Mouse (Mus musculus) frontal cortex, postnatal 10 days (tissue): Measurements from ENCODE around the gene Vps29.

Experiments used
- DNase-seq, 2 experiments: peaks; one replicate each; pipeline ENCODE4 v3.0.0; 2022; ENCODE audit warnings: low spot score in 2 of 2, mixed read lengths in 1 of 2

Vps29 gene

DNA sequence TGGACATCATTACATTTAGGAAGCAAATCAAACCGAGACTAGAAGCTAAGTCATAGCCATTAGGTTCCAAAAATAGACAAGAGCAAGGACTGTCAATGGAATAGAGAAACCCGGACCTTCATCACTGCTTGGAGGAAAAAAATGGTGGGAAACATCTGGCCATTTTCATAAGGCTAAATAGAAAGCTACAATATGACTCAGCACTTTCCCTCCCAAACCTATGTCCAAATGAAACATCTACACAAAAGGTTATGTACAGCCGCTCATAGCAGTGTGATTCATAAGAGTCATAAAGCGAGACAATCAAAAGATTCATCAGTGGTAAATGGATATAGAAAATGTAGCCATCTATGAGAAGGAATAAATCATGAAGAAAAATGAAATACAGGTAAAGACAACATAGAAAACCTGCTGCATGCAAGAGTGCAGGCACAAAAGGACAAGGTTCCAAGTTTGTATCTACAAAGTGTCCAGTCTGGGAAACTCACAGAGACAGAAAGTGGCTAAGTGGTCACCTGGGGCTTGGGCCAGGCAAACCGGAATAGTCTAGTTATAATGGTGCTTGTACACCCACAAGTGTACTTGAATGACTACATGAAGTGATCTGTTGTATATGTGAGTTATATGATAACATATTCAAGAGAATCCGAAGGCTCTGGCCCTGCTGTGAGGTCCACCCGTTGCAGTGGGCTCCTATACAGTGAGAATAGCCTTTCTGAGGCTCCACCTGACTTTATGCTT lies 17.4 kb upstream of the Vps29 start:
- no peak for DNase-seq

DNA sequence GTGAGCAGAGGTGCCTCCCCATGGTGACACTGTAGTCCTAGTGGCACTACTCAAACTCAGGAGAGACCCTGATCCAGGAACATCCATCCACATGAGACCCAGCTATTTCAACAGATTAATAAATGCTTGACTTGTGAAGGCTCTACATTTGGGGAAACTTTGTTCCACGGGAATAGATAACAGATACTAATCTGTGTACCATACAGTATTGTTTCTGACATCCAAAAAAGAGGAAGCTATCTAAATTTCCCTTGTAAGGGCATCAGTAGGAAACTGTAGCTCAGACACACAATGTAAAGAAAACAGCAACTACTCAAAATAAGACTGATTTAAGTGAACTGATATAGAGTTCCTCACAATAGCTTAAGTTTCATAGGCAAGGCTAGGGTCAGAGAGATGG lies 11.3 kb upstream of the Vps29 start:
- DNase-seq: no peak

GRCm38 (mm10) chr5:122343768-122344167 lies 10.4 kb upstream of the Vps29 start:
- DNase-seq: no peak

DNA sequence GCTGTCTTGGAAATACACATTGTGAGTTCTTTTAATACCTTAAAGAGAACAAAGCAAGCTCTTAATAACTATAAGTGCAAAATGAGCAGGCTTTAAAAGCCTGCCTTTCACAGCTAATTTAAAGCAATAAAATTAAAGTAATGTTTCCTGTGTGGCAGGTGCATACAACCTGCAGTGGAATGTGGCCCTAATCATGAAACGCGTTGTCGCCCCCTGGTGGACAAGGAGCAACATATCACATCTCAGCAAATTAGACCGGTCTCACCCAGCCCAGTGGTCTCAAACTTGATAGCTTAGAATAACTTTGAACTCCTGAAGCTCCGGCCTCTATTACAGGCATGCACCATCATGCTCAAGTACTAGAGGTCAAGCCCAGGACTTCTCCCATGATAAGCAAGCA lies 9.9 kb upstream of the Vps29 start:
- DNase-seq: peak in 1 of 2 experiments; percentile 66

DNA sequence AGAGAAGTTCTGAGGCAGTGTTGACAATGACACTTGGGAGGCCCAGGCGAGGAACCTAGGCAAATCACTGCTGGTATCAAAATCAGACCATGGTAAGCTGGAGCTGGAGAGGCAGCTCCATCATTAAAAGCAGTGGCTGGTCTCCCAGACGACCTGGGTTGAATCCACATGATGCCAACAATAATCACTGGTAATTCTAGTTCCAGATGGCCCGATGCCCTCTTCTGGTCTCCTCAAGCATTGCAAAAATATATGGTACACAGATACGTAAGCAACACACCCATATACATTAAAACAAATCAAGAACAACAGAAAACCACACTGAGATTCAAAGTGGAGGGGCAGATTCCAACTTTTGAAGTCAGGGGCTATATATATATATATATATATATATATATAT lies 8.4 kb upstream of the Vps29 start:
- no peak for DNase-seq

GRCm38 (mm10) chr5:122354492-122355067 lies 411 bp downstream of the Vps29 start:
- DNase-seq: no peak

- no peak for DNase-seq
Measured at GRCm38 (mm10) chr5:122371591-122372191, 17.5 kb downstream of the Vps29 start, which contains the start of gene Gpn3. Gpn3 (plus strand) TSS chr5:122371876.

- peak; percentile 98 to 99 for DNase-seq
Measured at GRCm38 (mm10) chr5:122372192-122372769, 18.1 kb downstream of the Vps29 start, which contains the start of gene Fam216a. Fam216a (minus strand) TSS chr5:122372364.

GRCm38 (mm10) chr5:122372878-122373277 lies 18.7 kb downstream of the Vps29 start:
- no peak for DNase-seq

DNA sequence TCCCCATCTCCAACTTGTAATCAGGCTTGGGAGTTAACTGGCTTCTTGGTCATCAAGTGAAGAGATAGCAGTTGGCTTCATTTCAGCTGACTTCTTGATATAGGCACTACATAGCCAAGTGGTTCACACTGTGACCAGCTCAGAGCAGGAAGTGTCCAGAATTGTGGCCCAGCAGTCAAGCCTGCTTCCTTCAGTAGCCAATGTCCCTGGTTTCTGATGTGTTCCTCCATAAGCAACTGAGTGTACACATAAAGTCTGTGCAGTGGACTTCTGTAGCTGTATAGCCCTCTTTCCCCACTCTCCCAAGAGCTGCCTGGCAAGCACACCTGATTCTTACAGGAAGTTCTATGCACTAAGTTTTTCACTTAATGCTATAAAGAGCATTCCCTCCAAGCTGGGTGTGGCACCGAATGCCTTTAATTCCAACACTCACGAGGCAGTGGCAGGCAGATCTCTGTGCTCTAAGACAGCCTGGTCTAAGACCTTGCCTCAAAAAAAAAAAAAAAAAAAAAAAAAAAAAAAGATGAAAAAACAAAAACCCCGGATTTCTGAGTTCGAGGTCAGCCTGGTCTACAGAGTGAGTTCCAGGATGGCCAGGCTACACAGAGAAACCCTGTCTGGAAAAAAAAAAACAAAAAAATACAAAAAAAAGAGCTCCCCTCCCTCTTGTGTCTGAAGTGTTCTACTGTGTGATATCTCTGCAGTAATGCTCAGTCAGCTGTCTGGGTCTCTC lies 23.1 kb downstream of the Vps29 start:
- no peak for DNase-seq

DNA sequence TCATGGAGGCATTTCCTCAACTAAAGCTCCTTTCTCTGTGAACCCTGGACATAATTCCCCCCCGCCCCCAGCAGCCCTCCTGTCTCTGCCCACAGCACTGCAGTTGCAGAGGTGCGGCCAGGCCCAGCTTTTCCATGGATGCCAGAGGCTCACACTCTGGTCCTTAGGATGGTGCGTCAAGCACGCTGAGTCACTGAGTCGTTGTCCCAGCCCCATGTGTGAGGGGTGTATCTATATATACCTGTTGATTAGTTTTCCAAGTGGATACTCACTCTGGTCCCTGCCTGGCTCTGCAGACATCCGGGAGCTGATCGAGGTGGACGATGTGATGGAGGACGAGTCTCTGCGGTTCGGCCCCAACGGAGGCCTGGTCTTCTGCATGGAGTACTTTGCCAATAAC lies 24.0 kb downstream of the Vps29 start:
- DNase-seq: no peak

- DNase-seq: peak; percentile 71 to 79
Measured at GRCm38 (mm10) chr5:122379374-122380155, 25.4 kb downstream of the Vps29 start.

DNA sequence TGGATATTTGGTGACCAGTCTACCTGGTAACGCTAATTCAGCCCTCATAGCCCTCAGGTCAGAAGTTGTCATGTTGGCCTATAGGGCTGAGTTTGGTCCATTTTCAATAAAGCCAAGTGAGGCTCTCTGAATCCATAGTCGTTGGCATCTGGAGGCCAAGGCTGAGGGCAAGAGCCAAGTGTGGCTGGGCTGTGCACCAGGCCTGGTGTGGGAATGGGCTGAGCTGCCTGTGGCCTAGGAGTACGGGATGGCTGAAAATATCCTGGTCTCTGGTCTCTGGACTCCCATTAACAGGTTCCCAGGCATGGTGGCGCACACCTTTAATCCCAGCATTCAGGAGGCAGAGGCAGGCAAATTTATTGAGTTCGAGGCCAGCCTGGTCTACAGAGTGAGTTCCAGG lies 35.8 kb downstream of the Vps29 start:
- no peak for DNase-seq

DNA sequence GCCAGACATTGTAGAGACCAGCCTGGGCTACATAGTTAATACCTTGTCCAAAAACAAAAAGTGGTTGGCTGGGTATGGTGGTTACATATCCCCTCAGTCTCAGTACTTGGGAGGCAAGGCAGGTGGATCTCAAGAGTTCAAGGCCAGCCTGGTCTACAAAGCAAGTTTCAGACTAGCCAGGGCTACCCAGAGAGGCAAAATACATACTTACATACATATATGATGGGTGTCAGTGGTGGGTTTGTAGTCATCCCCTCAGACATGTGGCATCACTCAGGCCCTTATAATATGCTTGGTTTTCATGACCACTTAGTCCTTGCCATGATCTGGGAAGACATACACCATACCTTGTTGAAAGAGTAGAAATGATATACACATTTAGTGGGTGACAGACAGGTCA lies 36.5 kb downstream of the Vps29 start:
- DNase-seq: no peak

- DNase-seq: no peak
Measured at GRCm38 (mm10) chr5:122391178-122391785, 37.1 kb downstream of the Vps29 start.

GRCm38 (mm10) chr5:122391786-122392180 lies 37.6 kb downstream of the Vps29 start, which contains the start of gene Arpc3:
Arpc3 (plus strand) TSS chr5:122391878.
- DNase-seq: peak; percentile 80 to 90

DNA sequence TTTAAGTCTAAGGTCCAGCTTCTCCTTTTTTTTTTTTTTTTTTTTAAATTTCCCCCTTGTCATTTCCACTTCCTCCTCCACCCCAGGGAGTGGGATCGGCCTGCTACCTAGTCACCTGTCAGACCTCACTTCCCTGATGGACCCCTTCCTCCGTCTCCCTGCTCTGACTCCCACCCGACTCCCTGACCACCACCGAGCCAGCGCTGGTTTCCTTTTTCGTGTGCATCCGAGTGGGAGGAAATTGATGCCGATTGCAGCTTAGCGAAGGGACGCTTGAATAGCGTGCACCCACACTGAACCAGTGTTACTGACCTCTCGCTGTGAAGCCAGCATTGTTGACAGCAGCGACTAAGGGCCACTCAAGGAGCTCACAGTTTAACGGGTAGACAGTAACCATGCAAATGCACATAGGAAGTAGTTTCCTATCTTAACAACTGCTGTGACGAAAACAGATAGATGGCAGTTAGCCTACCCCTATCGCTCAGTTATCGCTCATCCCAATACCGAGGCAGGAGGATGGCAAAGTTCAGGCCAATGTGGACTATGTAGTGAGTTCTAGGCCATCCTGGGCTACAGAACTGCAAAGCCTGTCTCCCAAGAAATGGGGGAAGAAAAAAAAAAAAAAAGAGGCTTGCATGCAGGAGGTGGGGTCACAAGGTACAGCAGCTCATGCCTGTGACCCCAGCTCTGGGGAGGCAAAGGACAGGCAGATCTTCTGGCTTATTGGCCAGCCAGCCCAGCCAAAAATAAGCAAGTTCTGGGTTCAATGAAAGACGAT lies 38.2 kb downstream of the Vps29 start:
- DNase-seq: no peak

- DNase-seq: peak in 1 of 2 experiments; percentile 66
Measured at GRCm38 (mm10) chr5:122393887-122394286, 39.7 kb downstream of the Vps29 start.

DNA sequence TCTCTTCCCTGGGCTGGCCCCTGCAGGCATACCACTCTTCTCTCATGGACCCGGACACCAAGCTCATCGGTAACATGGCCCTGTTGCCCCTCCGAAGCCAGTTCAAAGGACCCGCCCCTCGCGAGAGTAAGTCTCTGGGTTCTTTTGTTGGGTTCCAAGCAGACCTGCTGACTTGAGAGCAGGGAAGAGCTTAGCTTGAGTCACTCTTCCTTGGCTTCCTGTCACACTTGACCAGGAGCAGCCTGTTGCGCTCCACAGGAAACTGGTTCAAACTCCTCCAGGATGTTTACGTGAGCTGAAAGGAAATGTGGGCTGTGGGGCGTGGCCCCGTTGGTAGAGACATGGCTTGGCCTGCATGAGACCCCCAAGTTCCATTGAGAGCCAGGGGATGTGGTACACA lies 42.6 kb downstream of the Vps29 start:
- no peak for DNase-seq

DNA sequence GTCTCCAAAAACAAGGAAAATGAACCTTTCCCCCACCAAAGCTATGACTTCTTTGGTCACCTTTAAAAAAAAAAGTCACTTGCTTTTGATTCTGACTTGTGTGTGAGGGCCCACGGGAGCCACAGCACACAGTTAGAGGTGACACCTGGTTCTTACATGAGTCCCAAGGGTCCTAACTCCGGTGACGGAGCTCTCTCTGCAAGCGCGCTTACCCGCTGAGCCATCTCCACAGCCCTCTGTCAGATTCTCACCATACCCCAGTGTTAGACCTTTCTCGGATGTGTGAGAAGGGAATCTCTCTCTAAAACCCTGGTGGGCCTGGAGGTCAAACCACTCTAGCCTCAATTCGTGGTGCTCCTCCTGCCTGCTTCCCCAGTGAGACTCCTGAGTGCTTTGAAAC lies 43.3 kb downstream of the Vps29 start:
- no peak for DNase-seq
